Mouse (Mus musculus) v-Abl transformed pro-B cells (cell line): ENCODE data around the gene Pid1.
"Not testable (repeated sequence)": the region's sequence is repeated elsewhere in the genome, so short reads cannot be mapped to it uniquely, and the experiment has no call there.

Experiments
- in situ Hi-C, 2 experiments: fragments of 400-800 bp; cut with MboI; formaldehyde crosslinking; loops; one replicate each; pipeline ENCODE4 v1.15.1; 2025; ENCODE audit not compliant: unreplicated experiment in 2 of 2

Pid1 gene

GRCm38 (mm10) chr1:84361389-84361788 lies 2.6 kb downstream of the Pid1 start:
- in situ Hi-C loops = no loop called here

GRCm38 (mm10) chr1:84359611-84360500 lies 4.1 kb downstream of the Pid1 start:
- in situ Hi-C loops = no loop called here

DNA sequence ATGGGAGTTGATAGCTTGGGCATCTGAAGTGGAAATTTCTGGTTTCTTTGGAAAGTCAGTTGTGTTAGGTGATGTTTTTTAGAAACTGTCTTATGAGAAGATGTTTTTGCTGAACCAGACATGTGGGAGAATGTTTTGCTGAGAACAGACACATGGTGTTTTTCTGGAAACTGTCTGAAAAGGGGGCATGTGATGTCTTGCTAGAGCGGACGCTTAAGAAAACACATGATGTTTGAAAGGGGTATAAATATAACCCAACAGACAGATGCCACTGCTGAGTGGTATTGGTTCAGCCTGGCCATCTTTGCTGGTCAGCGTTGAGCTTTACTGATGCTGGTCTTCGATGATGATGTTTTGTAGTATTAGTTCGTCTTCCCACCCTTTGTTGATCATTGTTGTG lies 6.8 kb downstream of the Pid1 start:
- in situ Hi-C loops = no loop called here

DNA sequence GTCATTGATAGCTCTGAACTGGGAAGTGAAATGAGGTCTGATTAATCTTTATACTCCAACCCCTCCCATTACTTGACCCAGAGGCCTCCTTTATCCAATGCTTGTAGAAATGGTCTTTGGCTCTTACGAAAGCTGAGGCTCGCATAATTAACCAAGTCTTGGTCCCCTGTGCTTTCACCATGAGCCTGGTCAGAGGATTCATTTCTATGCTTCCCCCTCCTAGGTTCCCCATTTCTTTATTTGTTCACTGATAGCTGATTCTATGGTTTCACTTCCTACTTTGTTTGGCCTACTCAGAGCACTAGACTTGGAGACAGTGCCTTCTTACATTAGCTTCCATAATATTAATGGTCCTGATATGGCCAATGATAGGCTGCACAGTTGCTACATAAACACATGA lies 13.7 kb downstream of the Pid1 start:
- in situ Hi-C loops = no loop called here

- in situ Hi-C loops = no loop called here
Observed at GRCm38 (mm10) chr1:84347796-84348476, 16.0 kb downstream of the Pid1 start.

- in situ Hi-C loops = not testable (repeated sequence)
Observed at GRCm38 (mm10) chr1:84332797-84333196, 31.2 kb downstream of the Pid1 start.

DNA sequence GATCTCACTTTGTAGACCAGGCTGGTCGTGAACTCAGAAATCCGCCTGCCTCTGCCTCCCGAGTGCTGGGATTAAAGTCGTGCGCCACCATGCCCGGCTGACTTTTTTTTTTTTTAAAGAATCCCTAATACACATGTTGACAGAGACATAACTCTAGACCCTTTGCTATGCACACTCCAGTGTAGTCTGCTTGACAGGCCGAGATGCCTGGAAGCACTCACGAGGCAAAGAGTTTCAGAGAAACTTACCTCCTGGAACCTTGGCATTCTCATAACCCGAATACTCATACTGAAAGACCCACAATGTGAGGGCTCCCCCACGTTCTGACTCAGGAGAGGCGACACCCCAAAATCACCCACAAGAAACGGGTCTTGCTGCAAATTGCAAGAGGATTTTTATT lies 32.1 kb downstream of the Pid1 start:
- in situ Hi-C loops = not testable (repeated sequence)

- in situ Hi-C loops = no loop called here
Observed at GRCm38 (mm10) chr1:84325309-84325708, 38.7 kb downstream of the Pid1 start.

GRCm38 (mm10) chr1:84321327-84321726 lies 42.7 kb downstream of the Pid1 start:
- in situ Hi-C loops = no loop called here

GRCm38 (mm10) chr1:84318569-84318968 lies 45.4 kb downstream of the Pid1 start:
- in situ Hi-C loops = no loop called here

DNA sequence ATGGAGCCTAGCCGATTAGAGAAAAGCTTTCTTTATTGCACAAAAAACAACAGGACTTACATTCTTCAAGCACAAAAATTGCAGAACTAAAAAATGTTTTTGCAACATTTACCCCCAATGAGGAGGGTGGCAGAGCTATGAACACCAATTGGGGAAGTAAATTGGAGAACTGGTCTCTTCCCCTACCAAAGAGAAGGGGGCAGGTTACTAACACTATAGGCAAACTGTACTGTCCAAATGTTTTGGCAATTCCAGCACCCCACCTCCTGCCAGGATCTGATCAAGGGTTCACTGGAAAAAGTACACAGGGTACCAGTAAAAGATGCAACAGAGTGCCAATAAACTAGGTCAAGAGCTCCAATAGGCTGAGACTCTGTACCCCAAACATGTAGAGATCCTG lies 46.2 kb downstream of the Pid1 start:
- in situ Hi-C loops = no loop called here

DNA sequence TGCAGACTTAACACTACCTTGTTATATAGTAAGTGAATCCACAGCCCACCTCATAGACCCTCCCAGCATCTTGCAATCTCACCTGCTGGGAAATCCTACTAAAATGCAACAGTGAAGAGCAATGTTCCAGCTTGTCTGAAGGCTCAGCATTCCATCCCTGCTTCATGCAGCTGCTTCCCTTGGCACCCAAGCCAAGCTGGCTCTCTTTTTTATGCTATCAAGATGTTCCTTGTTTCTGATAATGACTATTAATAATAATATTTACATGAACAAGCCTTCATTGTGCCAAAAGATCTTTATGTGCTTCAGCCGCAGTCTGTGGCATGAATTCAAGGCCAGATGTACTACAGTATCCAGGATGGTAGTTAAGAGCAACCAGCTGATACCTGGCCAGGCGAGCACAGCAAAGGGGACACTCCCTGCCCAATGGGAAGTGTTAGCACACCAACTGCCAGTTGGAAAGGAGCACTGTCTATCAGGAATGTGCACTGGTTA lies 54.0 kb downstream of the Pid1 start:
- in situ Hi-C loops = no loop called here

DNA sequence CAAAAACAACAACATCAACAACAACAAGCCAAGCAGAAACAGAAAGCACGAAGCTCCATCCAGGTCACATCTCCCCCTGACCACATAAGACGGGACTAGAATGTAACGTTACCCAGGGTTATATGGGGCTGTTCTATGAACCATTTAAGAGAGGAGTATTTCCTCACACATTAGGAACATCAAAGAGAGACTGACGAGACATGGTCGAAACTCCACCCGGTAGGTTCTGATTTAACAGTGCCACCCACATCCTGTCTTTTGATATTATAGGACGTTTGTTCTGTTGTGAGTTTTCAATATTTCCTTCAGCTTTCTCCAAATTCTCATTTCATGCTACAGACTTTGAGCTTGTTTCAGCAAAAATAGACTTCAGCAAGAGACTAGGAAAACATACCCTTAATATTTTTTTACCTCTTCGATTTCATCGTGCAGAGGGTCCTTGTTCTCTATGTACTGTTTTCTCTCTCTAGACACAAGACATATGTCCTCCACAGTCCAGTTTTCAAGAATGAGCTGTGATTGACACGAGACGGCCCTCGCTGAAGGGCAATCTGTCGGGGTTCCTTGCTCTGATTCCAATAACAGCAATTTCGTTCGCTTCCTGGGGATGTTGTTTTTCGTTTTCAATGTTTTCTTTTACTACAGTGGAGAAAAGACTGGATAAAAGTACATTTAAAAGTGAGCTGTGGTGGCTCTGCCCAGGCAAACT lies 58.1 kb downstream of the Pid1 start:
- in situ Hi-C loops = no loop called here

DNA sequence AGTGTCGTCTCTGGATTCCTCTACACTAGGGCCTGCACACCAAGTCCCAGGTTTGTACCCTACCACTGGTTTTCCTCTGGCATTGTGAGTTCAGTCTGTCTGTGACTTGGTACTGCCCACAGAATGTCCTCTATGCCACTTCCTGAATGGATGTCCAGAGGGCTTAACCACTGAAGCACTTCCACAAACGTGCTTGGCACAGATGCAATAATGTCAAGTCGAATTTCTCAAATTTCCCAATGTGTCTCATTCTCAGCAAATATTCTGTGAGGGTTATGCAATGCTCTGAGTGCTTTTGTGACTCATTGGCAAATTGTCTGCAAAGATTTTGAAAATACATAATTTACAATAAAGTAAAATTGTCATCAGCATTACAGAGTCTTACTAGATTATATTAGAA lies 61.2 kb downstream of the Pid1 start:
- in situ Hi-C loops = no loop called here

GRCm38 (mm10) chr1:84299719-84300118 lies 64.3 kb downstream of the Pid1 start:
- in situ Hi-C loops = no loop called here

GRCm38 (mm10) chr1:84286682-84287111 lies 77.3 kb downstream of the Pid1 start:
- in situ Hi-C loops = no loop called here

DNA sequence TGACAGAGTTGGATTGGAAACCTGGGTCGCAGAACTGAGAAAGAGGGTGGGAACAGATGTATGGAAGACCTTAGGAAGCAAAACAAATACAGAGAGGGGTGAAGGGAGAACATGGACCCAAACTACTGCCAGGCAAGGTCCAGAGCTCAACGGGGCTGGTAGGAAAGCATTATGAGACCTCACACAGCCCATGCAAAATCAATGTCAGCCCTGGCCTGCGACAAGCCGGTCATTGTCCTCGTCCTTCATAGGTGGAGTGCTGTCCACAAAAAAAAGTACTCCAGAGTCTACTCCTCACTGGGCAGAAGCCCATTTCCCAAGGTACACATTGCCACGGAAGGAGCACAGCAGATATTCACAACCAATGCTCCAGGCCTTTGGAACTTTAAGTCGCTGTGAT lies 78.4 kb downstream of the Pid1 start:
- in situ Hi-C loops = no loop called here

DNA sequence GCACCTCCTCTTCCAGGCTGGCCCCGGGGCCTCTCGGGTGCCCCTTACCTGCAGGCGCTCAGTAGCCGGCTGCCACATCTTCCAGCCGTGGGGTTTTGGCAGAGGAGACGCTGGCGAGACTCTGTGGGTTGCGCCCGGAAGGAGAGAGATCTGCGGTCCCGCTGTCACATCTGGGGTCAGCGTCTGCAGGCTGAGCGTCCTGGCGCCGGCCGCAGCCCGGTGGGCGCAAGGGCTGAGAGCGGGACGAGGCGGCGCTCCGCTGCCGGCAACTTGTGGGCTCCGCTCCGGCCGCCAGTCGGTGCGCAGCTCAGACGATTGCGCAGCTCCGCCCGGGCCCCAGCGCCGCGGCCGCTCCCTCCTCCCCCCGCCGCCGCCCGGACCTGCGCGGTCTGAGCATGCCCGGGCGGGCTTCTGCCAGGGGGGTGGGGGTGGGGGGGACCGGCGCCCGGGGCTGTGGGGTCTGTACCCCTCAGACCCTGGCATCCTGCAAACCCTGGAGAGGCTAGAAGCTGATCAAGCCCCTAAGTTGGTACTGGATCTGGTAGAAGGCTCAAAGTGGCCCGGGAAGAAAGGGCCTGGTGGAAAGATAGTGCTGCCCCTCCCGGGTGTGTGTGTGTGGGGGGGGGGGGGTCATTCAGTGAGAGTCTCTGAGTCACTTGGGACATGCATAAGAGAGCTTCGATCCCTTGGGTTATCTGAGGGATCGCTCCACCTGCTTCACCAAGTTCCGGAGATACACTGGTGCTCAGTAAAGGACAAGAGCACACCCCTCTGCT lies 79.5 kb downstream of the Pid1 start:
- in situ Hi-C loops = no loop called here

DNA sequence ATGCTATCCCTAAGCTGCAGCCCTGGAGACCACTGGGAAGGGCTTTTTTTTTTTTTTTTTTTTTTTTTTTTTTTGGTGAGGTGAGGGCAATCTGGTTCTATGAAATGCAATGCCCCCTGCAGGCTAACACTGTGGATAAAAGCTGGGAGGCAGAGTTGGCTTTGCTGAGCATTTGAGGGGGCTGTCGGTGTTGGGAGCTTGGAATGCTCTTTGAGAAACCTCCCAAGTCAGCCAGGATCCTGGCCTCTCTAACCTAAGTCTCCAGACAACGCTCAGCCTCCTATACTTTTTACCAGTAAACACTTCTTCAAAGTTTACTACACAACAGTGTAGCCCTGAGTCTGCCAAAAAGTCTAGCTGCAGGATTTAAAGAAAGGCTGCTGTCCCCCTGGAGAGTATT lies 80.9 kb downstream of the Pid1 start:
- in situ Hi-C loops = no loop called here

- in situ Hi-C loops = no loop called here
Observed at GRCm38 (mm10) chr1:84280171-84280570, 83.8 kb downstream of the Pid1 start.
